Mouse (Mus musculus): ENCODE results near the gene Naga. TPM values are rescaled to one million over a fixed set of nuclear protein-coding genes. Genes with fewer than 3 reads are reported as not detected.

Gene Naga
- total RNA-seq, 1 experiment from 2014 or later = 51.1 TPM

DNA sequence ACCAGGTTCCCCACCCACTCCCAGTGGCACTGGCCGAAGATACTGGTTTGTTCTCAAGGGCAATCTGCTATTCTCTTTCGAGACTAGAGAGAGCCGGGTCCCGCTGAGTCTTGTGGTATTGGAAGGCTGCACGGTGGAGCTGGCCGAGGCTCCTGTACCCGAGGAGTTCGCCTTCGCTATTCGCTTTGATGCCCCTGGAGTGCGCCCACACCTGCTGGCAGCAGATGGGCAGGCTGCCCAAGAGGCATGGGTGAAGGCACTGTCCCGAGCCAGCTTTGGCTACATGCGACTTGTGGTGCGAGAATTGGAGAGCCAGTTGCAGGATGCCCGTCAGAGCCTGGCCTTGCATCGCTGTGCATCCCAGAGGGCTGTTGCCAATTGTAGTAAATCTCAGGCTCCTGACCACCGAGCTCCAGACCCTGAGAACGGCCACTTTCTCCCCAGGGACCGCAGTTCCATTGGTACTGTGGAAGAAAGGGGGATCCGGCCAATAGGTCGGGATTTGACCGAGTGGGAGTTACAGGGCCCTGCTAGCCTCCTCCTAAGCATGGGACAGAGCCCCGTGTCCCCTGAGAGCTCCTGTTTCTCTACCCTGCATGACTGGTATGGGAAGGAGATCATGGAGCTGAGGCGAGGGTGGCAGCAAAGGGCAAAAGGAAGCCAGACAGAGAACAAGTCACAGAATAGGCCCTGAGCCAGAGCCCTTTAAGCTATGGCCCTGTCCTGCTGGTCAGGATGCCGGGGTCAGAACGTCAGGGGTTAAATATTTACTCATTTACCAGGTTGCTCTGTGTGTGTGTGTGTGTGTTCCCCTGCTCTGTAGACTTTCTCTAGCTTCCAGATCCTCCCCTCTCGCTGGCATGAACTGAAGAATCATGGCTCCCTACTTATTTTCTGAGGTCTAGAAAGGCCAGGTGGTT, 4.9 kb upstream of the Naga start:
- ATAC-seq (replicated peaks in 1 of 2; ENCODE audit: insufficient read depth in 1 of 2, low FRiP score in 2 of 2, low TSS enrichment in 1 of 2, low read depth in 1 of 2, poor library complexity in 2 of 2, severe bottlenecking in 2 of 2) = no peak

DNA sequence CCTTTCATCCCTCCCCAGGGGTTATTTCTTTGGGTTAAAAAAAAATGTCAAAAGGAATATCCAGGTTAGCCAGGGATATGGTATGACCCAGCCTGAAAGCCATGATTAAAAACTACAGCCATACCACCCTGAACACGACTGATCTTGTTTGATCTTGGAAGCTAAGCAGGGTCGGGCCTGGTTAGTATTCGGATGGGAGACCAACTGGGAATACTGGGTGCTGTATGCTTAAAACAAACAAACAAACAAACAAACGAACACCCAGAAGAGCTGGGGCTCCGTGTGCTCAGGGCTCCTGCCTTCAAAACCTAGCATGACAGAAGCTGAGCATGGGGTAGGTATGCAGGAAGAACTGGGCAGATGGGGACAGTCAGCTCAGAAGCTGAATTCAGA, 3.8 kb upstream of the Naga start:
- no peak for ATAC-seq (replicated peaks in 1 of 2; ENCODE audit: insufficient read depth in 1 of 2, low FRiP score in 2 of 2, low TSS enrichment in 1 of 2, low read depth in 1 of 2, poor library complexity in 2 of 2, severe bottlenecking in 2 of 2)

DNA sequence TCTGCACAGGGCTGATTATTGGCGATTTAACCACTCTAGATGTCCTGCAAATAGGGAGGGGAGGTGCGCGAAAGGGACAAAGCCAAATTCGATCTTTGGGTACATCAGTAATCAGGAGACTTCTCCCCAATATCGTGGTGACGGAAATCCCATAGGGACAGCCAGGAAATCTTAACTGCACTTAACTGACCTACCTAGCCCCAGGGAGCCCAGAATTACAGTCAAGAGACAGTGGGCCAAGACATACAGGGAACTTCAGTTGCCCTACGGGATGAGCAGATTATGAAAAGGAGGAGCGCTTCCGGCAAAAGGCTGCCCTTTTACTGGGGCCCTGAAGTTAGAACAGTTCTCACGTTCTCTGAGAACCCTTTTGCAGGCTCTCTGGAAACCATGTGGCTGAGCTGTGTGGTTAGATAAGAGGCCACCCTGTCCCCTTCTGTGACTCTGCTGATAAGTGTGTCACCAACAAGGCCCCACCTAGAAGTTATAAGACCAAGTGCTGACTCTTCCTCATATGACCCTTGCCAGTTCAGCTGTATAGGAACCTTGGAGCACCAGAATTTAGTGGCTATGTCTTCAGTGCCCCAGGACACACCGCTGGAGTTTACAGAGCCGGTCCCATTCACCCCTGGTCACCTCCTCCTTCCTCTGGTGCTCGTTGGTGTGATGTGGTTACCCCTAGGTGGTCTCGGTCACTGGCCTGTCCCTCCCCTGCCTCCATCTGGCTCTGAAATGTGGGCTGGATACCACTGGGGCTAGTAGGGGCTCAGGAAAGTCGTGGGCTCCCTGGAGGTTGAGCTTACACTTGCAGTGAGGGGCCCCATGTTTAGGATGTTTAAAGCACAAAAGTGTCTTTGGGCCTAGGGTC, 3.2 kb upstream of the Naga start:
- ATAC-seq (replicated peaks in 1 of 2; ENCODE audit: insufficient read depth in 1 of 2, low FRiP score in 2 of 2, low TSS enrichment in 1 of 2, low read depth in 1 of 2, poor library complexity in 2 of 2, severe bottlenecking in 2 of 2) = peak; percentile 34 to 40

DNA sequence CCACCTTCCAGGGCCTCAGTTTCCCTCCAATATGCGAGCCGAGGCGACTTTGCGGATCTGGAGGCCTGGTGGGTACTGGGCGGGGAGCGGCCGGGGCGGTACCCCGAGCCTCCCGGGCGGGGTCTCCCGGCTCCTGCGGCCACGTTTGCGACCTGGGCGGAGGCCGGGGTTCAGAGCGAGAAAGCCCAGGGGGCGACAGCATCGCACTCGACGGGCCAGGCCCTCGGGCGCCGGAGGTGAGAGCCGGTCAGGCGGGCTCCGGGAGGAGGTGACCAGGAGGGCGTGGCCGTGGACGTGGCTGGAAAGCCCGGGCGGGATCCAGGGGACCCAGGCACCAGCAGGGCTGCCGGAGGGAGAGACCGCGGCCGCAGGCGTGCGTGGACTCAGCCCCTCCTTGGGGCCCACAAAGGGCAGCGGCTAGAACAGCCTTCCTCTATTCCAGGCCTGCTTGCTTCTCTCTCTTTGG, 2.3 kb upstream of the Naga start:
- 0 out of 4 replicates have a peak, but pooled peaks of 1 of the 2 experiments have one; percentile 6 for ATAC-seq (replicated peaks in 1 of 2; ENCODE audit: insufficient read depth in 1 of 2, low FRiP score in 2 of 2, low TSS enrichment in 1 of 2, low read depth in 1 of 2, poor library complexity in 2 of 2, severe bottlenecking in 2 of 2)

DNA sequence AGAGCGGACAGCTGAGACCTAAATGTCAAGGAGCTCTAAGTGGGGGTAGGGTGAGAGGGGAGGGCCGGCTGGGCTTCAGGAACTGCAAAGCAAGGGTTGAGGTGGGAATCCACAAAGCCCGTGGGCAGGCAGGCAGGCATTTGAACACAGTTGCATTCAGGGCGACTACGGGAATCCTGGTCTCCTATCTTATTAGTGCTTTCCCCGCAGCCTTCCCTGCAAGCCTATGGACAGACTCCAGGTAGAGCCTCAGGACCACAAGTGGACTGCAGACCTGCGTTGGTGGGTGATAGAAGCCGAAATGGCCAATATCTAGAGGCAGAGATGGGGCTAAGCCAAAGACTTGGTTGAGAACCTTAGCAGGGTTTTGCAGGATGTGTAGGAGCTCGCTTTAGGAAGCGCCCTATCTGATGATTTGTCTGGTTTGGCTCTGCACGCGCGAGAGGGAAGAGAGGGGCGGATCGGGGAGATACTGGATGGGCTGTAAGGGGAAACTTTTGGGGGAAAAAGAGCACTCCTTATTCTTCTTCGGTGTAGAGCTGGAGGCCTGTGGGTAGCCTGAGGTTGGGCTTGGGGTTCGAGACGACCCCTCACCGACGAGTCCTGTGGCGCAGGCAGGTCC, 1.8 kb upstream of the Naga start:
- ATAC-seq (replicated peaks in 1 of 2; ENCODE audit: insufficient read depth in 1 of 2, low FRiP score in 2 of 2, low TSS enrichment in 1 of 2, low read depth in 1 of 2, poor library complexity in 2 of 2, severe bottlenecking in 2 of 2) = no peak

DNA sequence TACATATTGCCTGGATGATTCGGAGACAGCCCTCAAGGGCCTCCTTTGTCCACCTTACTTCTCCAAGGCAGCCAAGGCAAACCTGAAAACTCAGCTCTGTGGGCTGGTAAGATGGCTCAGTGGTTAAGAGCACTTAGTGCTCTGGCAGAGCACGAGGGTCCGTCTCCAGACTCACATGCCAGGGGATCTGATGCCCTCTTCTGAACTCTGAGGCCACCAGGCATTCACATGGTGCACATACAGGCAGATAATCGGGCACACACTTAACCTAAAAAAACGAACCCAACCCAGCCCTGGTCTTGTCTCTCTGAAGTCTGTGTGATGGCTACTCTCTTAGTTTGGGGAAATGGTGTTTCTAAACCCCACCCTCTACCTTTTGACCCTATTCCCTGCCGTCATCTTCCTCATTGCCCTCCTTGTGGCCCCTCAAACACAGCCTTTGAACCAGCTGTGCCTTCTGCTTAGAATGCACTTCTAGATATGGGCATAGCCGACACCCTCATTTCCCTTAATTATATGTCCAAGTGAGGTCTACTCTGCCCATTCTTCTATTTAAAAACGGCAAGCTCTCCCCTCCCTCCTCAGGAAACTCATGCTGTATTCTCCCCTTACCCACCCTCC, 1.0 kb upstream of the Naga start:
- no peak for ATAC-seq (replicated peaks in 1 of 2; ENCODE audit: insufficient read depth in 1 of 2, low FRiP score in 2 of 2, low TSS enrichment in 1 of 2, low read depth in 1 of 2, poor library complexity in 2 of 2, severe bottlenecking in 2 of 2)

DNA sequence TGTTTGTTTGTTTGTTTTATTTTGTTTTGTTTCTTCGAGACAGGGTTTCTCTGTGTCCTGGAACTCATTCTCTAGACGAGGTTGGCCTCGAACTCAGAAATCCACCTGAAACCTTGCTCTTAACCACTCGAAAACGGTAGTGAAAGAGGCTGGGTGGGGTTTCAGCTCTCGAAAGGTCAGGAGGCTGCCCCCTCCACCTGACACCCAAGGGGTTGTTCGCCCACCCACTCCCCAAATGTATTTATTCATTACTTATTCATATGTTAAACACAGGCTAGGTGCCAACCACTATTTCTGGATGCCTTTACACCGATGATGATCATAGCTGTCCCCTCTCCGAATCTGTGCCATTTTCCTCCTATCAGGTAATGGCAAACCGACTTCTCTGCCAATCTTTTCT, 425 bp upstream of the Naga start:
- ATAC-seq (replicated peaks in 1 of 2; ENCODE audit: insufficient read depth in 1 of 2, low FRiP score in 2 of 2, low TSS enrichment in 1 of 2, low read depth in 1 of 2, poor library complexity in 2 of 2, severe bottlenecking in 2 of 2) = no peak

DNA sequence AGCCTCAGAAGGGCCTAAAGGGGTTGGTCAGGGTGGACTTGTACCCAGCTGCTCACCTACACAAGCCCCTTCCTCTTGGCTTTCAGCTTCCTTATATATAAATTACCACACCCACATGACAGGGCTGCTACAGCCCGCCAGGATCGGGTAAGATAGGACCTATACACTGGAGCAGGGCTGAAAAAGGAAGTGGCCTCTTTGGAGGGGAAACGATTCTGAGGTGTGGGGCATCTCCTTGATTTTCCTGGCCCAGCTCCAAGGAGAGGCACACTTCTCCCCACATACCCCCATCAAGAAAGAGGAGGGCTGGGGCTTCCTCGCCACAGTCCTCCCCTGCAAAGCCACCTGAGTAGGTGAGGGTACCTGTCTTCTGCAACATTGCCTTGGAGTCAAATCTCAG, 850 bp downstream of the Naga start:
- ATAC-seq (replicated peaks in 1 of 2; ENCODE audit: insufficient read depth in 1 of 2, low FRiP score in 2 of 2, low TSS enrichment in 1 of 2, low read depth in 1 of 2, poor library complexity in 2 of 2, severe bottlenecking in 2 of 2) = peak; percentile 27 to 30

DNA sequence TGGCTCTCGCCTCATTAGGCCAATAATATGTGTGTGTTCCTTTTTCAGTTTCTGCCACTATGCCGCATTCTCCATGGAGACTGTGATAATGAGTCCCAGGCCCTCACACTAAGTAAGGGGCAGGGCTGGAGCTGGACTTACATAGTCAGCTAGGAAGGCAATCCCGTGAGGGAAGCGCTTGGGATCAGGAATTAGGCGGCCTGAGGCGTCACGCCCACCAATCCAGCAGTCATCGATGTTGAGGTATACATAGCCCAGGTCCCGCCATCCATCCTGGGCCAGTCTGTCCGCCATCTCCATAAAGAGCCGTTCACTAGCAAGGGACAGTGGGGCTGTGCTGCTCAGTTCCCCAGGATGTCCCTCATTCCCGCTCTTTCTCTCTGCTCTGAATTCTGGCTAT, 2.1 kb downstream of the Naga start:
- ATAC-seq (replicated peaks in 1 of 2; ENCODE audit: insufficient read depth in 1 of 2, low FRiP score in 2 of 2, low TSS enrichment in 1 of 2, low read depth in 1 of 2, poor library complexity in 2 of 2, severe bottlenecking in 2 of 2) = no peak

DNA sequence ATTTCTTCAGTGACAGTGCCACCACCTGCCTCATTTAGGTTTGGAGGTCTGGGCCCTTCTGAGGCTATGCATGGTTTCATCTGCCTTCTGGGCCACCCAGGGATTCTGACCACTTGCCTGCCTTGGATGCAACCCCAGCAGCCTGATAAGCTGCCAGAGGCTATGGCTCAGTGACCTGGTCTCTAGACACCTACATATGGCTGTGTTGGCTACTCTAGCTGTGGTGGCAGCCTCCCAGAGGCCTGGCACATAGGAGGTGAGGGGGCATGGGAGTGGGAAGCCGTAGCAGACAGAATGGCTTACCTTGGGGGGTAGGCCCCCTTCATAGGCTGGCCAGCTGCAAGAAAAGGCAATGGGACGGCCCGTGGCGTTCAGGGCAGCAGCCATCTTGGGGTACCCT, 3.5 kb downstream of the Naga start:
- ATAC-seq (replicated peaks in 1 of 2; ENCODE audit: insufficient read depth in 1 of 2, low FRiP score in 2 of 2, low TSS enrichment in 1 of 2, low read depth in 1 of 2, poor library complexity in 2 of 2, severe bottlenecking in 2 of 2) = no peak

DNA sequence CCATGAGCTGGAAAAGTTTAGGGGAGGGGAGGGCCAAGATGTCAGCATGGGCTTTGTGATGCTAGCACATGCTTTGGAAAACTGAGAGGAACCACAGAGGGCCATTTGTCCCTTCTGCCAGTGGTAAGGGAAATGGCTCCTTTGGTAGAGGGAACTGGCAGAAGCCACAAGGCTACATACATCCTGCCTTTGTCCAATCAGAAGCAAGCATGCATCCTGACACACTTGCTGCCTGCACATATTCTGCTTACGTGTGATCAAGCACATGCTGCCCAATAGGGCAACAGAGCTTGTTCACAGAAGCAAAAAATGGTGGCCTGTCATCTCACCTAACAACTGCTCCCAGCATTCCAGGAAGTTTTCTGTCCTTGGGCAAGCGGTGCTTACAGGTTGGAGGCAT, 13.3 kb downstream of the Naga start:
- 0 out of 4 replicates have a peak, but pooled peaks have one; percentile 27 to 36 for ATAC-seq (replicated peaks in 1 of 2; ENCODE audit: insufficient read depth in 1 of 2, low FRiP score in 2 of 2, low TSS enrichment in 1 of 2, low read depth in 1 of 2, poor library complexity in 2 of 2, severe bottlenecking in 2 of 2)

DNA sequence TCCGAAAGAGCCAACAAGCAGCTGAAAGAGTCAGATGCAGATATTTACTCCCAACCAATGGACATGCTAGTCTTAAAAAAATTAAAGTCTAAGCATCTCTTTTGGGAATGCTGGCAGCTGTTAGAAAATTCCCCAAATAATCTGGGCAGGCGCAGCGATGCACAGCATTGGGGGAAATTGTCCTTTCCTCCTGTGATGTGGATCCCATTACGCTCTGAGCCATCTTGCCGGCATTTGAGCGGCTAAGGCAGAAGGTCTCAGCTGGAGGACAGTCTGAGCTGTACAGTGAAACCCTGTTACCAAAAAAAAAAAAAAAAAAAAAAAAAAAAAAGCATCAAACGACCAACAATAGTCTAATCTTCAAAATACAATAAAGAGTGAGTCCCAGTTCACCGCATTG, 16.5 kb downstream of the Naga start:
- ATAC-seq (replicated peaks in 1 of 2; ENCODE audit: insufficient read depth in 1 of 2, low FRiP score in 2 of 2, low TSS enrichment in 1 of 2, low read depth in 1 of 2, poor library complexity in 2 of 2, severe bottlenecking in 2 of 2) = no peak

DNA sequence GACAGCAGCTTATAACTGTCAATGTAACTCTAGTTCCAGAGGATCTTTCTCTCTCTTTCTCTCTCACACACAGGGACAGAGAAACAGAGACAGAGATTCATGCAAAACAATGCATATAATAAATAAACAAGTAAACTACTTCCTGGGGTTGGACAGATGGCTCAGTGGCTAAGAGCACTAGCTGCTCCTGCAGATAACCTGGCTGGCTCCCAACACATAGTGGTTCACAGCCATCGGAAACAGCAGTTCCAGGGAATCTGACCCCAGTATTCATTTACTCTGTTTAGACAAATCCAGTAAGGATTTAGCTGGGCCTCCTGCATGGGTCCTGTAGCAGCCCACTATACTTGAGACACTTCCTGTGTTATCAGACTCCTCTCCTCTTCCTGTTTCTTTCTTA, 19.1 kb downstream of the Naga start:
- ATAC-seq (replicated peaks in 1 of 2; ENCODE audit: insufficient read depth in 1 of 2, low FRiP score in 2 of 2, low TSS enrichment in 1 of 2, low read depth in 1 of 2, poor library complexity in 2 of 2, severe bottlenecking in 2 of 2) = no peak; a peak in 1 of 4 replicates

DNA sequence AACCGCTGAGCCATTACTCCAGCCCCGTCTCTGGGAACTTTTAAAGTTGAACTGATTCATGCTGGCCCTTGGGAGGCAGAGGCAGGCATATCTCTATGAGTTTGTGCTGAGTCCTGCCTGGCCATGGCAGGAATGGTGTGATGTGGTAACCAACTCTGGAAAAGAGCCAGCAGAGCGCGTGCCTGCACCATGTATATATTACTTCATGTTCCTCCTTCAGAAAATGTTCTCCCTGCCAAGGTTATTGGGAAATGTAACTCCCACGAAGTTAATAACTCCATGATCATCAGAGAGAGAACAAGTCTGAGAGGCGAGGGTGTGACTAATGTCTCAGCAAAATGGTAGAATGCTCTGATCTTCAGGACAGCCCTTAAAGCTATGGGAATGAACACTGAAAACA, 20.9 kb downstream of the Naga start:
- no peak for ATAC-seq (replicated peaks in 1 of 2; ENCODE audit: insufficient read depth in 1 of 2, low FRiP score in 2 of 2, low TSS enrichment in 1 of 2, low read depth in 1 of 2, poor library complexity in 2 of 2, severe bottlenecking in 2 of 2)

DNA sequence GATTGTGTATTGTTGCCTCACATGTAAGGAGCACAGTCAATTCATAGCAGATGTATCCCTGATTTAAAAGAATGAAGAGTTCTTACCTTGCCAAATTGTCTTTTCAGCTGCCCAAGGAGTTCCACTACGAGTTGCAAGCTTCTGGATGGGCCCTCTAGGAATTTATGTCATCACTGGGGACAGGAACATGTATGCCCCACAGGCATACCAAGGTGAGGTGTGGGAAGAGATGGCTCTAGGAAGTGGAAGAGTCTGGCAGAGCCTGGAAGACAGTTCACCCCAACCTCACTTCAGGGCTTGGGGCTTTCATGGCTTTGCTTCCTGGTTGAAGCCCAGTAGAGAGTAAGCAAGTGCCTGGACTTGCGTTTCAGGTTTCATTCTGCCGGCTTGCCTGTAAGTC, 30.3 kb downstream of the Naga start:
- no peak for ATAC-seq (replicated peaks in 1 of 2; ENCODE audit: insufficient read depth in 1 of 2, low FRiP score in 2 of 2, low TSS enrichment in 1 of 2, low read depth in 1 of 2, poor library complexity in 2 of 2, severe bottlenecking in 2 of 2)

DNA sequence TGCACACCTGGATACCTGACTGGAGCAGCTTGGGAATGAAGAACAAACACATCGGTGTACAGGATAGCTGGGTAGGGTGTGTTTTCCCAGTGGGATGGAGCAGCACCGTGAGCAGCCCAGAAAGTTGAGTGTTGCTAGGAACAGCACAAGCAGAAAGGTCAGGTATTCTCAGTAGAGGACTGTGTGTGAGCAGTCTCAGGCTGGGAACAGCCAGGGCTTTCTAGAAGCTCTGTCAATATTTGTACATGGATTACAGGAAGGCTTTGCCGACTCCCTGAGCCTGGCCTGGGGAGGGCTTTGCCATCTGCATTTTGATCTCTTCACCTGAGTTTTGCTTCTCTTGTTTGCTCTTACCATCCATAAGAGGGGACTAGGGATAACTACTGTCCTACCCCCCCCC, 31.6 kb downstream of the Naga start:
- ATAC-seq (replicated peaks in 1 of 2; ENCODE audit: insufficient read depth in 1 of 2, low FRiP score in 2 of 2, low TSS enrichment in 1 of 2, low read depth in 1 of 2, poor library complexity in 2 of 2, severe bottlenecking in 2 of 2) = no peak

DNA sequence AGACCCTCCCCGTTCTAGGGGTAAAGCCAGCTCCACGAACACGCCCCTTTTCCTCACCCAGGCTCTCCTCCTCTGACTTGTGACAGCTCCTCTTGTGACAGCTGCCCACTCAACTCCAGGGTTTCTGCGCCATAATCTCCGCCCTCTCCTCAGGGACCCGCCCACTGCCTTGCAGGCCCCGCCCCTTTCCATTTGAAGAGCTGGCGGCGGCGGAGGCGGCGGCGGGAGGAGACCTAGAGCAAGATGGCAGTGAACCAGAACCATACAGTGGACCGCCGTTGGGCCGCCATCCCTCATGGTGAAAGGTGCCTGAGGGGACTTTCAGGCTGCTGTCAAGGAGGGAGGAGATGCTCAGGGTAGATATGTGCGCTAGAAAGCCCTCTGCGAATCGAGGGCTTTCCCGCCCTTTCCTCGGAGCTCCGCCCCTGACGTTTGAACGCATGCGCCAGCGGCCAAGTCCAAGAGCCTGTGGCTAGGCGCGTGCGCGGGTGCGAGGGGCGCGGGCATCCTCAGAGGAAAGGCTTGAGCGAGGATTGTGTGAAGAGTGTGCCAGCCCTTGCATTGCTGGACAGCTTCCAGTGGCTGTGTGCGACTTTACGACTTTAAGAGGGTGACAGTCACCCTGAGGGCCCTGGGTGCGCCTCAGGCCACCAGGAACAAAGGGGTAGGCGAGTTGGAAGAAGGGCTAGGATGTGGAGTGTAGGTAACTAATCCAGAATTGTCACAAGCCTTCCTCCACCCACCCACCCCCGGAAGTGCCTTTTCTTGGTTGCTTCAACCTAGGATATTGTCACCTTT, 39.8 kb downstream of the Naga start, which contains the start of gene Wbp2nl:
Gene Wbp2nl, plus strand, starts transcription at position 191 of the 798 bp plus-strand sequence.
- ATAC-seq (replicated peaks in 1 of 2; ENCODE audit: insufficient read depth in 1 of 2, low FRiP score in 2 of 2, low TSS enrichment in 1 of 2, low read depth in 1 of 2, poor library complexity in 2 of 2, severe bottlenecking in 2 of 2) = no peak

Measured in hematopoietic stem cell, adult 5-6 weeks (primary cell).